Mouse (Mus musculus) ES-CJ7 (cell line): ENCODE data around the gene Palm2.

ENCODE experiments used
- DNase-seq: peaks from one replicate; pipeline ENCODE4 v3.0.0; 2011; ENCODE audit warnings: low read depth, low spot score

Gene Palm2

DNA sequence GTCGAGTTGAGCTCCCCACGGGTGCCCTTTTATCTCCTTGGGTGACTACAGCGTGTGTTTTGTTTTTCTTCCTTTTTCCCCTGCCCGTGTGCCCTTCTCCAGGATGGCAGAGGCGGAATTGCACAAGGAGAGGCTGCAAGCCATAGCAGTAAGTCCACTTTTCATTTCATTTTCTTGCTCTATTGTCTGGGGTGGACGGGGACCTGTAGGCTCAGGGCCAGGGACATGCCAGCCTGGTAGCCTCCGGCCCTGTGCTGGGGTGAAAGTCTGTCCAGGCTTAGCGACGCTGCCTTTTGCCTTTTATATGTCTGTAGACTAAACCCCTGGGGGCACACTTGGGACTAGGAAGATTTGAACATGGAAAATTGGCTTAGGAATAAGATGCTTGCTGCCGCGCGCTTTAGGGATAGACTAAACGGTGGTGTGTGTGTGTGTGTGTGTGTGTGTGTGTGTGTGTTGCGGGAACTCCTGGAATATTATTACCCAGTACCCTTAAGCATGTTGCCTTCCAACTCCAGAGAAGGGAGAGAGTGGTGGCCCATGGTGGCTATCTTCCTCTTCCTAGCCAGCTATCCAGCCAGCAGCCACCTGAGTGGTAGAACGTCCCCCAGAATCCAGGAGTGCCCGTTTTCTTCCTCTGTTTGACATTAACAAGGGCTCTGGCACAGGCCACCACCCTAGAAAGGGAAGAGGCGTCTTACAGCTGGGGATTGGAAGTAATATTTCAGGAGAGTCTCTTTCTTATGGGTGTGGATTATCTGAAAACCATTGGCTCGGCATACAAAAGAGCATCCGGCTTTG, 134.4 kb downstream of the Palm2 start:
- no peak for DNase-seq

DNA sequence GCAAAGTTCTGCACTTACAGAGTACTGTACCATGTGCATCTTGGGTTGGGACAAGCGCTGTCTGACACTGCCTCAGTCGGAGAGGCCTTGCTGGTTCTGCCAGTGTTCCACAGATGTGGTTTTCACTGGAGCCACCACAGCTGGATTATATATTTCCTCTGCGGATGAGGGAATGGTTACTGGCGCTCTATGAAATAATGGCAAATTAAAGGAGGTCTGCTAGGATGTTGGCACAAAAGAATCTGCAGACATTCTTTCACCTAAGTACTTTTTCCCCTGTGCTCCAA, 135.0 kb downstream of the Palm2 start:
- DNase-seq: no peak

DNA sequence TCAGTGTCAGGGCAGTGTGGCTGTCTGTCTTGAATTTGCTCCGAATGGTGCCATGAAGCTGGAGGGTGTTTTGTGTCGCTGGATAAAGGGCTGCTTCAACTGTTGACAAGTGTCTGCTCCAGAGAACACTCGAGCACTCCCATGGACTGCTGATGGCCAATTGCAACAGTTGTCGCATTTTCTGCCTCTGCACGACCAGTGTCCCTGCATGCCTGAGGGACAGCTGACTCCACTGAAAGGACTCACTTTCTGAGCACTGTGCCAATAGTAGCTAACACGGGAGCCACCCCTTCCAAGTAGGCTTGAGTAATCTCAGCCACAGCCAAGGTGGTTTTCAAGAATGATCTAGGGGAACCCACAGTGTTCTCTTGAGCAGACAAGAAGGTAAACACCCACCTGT, 135.7 kb downstream of the Palm2 start:
- DNase-seq: no peak

DNA sequence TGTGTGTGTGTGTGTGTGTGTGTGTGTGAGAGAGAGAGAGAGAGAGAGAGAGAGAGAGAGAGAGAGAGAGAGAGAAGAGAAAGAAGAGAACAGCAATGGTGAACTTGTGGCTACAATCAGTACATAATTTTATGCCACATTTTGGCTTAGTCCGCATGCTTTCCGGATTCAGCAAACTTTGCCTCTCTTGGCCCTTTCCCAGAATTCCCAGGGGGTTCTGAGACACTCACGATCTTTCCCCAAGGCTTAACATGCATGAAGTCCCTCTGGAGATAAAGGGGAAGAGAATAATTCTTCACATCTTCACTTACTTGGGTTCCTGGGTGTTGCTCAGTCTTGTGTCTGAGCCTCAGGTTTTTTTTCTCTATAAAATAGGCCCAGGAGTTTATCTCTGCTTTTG, 136.2 kb downstream of the Palm2 start:
- no peak for DNase-seq

DNA sequence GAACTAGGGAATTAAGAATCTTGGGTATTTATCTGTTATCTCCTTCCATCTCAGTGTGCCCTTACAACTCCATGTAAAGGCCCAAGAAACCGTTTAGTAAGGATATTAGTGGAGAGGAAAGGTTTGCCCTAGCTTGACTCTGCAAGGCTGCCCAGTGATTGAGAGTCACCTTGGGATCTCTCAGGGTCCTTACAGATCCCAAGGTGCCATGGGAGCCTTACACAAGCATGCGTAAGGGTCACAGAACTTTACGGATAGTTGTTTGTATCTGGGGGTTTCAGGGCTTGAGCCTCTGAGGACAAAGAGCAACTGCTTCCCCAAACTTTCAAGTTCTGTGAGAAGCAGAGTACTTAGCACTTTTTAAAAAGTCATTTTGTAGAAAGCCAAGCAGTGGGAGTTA, 140.1 kb downstream of the Palm2 start:
- DNase-seq: no peak

DNA sequence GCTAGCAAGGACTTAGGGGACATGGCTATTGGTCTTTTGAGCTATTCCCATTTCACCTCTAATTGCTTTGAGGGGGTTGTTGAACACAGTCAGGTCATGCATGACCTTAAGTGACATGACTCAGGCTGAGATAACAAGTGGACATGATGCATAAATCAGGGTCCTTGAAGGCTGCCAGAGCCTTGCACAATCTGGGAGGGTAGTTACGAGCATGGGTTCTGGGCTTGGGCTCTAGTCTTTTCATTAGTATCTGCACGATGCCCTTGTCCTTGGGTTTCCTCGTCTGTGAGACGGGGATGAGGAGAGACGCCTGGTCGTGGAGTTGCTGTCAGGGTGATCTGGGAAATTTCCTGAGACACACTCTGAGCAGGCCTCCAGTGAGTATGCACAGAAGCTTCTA, 140.6 kb downstream of the Palm2 start:
- DNase-seq: no peak

DNA sequence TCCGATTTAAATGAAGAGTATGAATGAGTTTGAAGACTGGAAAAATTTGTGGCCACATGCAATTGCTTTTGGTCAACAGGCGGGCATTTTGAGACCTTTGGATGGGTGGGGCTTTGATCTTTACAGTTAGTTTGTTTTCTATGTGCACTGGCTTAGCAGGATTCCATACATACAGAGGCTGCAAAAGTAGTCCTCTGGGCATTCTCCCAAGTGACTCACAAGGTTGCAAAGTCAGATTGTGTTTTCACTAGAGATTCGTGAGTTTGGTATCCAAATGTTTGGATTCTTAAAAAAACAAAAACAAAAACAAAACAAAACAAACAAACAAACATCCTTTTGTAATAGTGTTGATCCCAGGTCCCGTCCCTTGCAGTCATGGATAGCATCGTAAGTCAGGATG, 141.6 kb downstream of the Palm2 start:
- DNase-seq: no peak

DNA sequence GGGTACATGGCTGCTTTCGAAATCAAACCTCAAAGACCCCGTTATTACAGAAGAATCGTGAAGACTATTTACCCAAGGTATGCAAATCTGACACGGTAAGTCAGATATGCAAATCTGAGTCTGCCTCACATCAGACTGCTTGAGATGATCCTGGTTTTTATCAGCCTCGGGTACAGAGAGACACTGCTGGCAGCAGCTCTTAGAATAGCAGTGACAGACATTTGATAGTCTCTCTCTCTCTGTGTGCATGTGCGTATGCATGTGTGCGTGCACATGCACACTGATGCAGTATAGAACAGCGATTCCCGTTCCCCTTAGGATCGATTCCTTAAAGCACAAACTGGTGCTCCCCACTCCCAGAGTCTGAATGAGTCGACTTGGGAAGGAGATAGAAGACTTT, 142.0 kb downstream of the Palm2 start:
- no peak for DNase-seq

DNA sequence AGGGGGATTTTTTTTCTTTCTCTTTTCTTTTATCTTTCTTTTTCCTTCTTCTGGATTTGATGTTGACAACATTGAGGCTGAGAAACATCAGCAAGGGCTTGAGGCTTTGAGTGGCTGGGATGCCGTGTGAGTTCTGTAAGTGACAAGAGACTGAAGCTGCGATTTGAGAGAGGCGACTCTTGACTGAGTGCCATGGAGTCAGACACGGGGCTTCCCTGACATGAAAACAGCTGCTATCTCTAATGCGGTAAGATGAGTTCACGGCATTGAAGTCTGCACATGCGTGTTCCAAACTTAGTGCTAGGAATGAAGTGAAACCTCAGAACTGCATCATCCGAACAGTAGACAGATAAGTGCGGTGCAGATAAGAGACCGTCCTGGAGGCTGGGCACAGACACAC, 145.6 kb downstream of the Palm2 start:
- DNase-seq: no peak

DNA sequence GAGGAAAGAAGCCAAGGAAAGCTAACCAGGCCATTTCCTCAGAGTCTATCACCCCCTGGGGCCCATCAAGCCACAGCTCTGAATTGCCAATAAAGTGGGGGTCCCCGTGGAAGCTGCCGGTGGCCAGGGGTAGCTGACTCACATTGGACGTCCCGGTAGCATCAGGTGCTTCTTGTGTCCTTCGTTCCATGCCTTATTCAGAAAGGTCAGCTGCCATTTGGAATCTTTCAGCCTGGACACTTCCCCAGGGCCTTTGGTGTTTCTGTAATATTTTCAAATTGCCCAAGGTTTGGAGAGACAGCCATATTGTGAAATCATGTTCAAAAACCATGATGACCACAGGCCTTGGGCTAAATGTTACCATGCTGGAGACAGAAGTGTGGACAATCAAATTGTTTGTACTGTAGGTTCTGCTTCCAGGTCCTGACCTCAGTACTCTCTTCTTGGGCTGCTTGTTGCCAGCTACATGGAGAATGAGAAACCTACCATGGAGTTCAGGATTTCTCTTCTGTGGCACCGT, 151.3 kb downstream of the Palm2 start:
- DNase-seq: no peak

DNA sequence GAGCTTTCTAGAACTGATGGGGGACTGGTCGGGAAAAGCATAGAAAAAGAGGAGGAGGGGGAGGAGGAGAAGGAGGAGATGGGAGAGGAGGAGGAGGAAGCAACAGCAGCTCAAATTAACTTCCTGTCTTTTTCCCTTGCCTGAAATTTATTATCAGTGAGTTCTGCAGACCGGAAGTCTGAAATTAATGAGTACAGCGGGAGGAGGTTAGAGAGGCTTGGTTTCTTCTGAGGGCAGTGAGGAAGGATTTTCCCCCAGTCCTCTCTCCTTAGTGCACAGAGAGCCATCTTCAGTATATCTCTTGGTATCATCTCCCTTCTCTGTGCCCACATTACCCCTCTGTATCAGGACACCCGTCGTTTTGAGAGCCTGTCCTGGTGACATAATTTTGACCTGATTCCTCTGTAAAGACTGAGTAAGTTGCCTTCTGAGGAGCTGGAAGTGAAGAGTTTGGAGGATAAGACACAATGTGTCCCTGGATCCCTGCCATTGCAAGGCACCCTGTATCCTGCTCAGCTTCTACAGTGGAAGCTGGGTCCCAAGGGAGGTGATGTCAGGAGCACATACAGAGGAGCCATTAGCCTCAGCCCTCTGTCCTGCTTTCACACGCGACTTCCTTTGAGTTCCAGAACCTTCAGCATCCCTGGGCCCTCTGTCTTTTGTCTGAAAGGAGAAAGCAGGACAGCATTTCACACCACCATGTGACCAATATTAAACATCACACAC, 153.0 kb downstream of the Palm2 start:
- DNase-seq: no peak

DNA sequence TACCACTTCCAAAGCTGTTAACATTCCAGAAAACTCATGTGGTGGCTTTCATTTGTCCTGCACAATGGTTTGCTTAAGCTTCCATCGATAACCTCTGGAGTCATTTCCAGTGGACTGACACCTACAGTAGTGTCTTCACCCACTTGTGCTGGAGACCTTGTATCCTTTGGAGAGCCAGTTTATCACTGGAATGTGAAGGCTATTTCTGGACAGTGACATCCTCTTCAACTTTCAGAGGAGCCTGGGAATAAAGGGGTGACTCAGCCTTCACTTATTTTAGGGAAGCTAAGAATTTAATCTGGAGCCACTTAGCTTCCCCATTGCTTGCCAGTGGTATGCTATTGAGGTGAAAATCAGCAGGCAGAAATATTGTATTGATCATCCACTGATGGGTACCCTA, 154.3 kb downstream of the Palm2 start:
- DNase-seq: no peak

DNA sequence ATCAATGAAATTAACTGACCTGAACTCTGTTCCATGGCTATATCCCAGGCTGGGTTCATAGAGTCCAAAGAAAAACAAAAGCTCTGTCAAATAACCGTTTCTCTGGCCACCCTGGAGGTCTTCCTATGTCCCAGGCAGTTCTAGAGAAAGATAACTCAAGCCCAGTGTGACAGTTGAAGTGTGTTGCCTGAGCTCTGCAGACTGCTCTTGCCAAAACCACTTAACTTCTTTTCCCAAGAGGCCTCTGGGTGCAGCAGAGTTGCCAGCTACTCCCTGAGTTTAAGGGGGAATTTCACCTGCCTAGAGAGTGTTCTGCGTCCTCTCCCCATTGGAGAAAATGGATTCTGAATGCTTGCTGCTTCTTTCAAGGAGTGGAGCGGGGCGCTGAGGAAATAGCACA, 158.7 kb downstream of the Palm2 start:
- DNase-seq: no peak

DNA sequence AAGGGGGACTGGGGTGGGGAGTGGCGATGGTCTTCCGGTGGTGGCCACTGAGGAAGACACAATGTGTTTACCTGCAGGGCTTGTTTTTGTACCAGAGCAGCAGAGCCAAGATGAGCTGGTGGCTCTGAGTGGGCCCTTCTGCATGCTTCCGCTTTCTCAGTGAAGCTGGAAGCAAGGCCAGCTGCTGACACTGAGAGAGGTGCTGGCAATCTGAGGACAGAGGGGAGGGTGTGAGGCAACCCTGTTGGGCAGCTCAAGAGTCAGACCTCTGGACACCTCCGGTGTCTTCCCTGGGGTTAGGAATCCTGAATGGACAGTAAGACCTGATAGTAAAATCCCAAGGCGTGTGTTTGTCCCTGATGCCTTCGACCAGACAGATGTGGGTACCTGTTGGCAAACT, 165.9 kb downstream of the Palm2 start:
- DNase-seq: no peak

DNA sequence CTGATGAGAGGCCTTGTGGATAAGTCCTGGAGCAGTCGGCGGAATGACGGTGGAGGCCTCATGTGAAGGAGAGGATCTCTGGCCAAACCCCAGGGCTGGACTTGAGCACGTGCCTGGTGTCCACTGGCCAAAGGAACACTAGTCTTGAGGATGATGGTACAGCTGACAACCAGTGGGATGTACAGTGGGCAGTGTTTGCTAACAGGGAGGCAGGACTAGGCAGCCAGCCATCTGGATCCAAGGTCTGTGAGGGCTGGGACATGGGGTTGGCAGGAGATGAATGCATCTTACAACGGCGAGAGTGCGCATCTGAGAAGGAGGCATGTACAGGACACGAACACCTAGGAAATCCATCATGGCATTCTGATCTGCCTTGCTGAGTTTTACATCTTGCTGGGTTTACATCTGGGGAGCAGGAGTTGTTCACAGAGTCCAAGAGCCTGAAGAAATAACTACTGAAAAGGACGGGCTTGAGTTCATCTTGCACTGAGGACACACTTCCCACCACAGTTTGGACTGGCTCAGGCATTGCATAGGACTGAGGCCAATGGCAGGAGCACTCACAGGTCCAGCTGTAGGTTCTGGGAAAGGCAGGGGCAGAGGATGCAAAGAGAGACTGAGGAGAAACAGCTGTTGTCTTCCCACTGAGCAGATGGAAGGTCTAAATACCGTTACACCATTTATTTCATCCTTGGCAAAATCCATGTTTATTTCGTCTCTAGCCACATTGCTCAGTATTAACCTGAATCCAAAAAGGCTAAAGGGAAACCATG, 166.8 kb downstream of the Palm2 start:
- no peak for DNase-seq

DNA sequence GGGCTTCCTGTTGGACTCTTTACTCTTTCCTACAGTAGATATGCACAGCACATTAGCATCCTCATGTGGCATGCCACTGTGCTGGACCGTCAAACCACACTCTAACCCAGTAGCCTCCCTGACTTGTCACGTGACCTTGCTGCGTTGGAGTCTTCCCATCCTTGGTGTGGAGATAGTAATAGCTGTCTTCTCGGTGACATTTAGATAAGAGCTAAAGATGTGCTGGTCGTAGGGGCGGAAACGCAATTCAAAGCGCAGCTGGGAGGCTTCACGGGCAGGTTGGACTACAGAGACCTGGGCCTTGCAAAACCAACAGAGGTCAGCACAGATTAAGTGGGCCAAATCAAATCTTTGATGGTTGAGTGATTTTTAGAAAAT, 167.4 kb downstream of the Palm2 start:
- DNase-seq: no peak

DNA sequence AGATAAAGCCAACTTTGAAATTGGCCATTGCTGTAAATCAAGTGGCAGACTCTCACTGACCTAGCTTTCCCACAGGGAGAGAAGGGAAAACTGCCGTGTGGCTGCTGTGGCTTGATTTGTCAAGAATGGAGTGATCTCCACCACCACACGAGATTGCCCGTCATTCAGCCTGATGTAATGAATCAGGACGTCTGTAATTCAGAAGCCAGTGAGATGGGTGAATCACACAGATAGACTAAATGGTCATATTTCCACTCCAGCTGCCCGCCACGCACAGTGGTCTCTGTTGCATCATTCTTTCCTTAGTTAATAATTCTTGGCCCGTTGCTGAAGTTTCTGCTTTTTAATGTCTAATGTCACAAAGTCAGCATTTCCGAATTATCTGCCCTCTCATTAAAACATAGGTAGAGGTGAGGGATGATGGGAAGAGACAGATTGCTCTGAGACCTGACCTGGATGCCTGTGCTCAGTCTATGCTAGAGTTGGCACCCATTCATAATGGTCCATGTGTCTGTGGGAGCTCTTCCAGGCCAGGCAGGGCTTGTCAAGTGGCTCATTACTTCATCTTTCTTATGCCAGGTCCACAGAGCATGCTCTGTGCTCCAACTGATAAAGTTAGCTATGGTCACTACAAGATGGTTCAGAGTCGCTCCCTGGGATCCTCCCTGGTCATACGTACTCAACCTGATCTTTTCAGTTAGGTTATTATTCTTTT, 168.0 kb downstream of the Palm2 start:
- no peak for DNase-seq

DNA sequence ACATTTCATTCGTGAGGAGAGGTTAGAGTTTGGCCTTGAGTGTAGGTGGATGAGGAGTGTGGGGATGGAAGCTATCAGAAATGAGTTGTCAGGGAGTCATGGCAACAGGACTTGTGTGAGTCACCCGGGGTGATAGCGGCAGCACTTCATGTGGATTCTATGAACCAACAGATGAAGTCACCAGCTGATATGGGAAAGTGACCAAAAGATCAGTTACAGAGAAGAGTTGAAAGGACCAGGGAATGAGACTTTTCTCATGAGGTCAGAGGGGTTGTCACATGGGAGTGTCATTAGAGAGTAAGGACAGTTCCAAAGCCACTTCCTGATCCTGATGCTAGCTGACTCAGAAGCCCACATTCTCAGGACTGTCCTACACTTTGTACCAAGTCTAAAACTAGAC, 172.2 kb downstream of the Palm2 start:
- DNase-seq: no peak

DNA sequence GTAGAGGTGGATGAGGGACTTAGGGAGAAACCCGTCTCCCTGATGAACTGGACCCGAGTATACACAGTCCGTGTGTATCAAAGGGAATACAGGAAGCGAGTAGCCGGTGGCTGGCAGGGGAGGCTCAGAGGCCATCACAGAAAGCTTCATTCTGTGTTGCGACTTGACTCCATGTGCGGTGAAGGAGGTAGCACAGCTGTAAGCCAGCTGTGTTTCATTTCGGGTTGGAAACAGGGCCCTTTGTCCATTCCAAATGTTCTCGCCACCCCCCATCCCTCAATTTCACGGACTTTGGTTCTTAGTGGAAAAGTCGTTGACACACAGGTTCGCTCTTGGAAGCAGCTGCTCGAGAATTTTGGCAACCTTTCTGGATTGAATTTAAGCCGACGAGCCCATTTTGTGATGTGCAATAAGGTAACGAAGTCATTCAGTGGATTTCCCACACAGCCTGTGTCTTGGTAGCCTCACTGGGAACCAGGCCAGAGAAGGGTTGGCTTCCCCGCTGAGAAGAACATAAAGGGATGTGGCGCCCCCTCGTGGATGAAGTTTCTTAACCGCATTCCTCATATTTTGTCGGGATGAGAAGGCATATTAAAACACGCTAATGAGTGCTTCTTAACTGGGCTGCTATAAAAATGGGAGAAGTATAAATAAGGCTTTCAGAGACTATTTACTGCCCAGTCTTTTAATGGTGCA, 173.3 kb downstream of the Palm2 start:
- DNase-seq: peak; percentile 66

DNA sequence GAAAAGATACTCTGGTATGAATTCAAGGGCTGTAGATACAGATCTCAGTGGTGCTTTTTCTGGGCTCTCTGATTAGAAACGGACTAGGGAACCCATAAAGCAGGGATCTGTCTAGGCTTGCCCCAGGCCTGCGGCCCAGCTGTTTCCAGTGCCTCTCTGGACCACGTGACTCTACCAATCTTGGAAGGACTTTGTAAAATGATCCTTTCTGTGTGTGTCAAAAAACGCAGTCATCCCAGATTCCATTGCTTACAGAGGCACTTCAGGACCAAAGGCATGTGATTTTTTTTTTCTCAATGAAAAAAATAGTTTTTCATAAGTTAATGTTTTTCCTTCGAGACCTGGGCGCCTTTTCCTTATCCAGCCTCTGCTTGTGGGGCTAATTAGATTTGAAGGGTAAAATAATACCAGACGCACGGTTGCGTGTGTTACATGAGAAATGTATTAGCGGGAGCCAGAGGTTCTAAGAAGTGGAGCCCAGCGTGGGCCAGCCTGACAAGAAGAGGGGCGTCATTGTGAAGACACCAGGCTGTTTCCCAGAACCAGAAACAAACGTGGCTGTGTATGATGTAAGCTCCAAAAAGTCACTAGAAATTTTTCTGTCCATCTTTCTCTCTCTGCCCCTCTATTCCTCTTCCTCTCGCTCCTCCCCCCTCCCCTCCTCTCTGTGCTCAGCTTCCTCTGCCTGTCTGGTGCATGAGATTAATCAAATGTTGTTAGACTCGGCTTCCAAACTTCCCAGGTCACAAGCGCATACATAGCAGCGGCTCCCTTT, 177.4 kb downstream of the Palm2 start:
- DNase-seq: no peak

DNA sequence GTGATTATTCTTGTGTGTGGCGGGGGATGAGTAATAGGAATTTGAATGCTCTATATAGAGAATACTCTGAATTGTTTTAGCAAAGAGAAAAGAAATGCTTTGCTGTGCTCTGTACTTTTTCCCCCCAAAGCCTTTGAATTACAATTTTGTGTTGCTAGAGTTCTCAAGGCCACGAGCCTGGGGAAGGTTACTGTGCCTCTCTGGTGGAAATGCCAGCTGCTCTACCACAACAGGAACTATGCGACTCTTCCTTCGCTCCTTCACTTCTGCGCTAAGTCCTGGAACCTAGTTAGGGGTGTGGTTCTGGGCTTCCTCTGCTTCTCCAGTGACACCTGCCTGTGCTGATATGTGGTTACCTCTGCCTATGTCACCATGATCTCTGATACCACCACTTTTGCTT, 178.7 kb downstream of the Palm2 start:
- no peak for DNase-seq
